Mouse (Mus musculus) myocyte (in vitro differentiated cells): ENCODE results near the gene Ssna1. TPM values are rescaled to one million over a fixed set of nuclear protein-coding genes. Genes with fewer than 3 reads are reported as not detected.
"Not testable (repeated sequence)": the region's sequence is repeated elsewhere in the genome, so short reads cannot be mapped to it uniquely, and the experiment has no call there.

Experiments
- H3K27me3 ChIP-seq: one replicate; pipeline ENCODE4 v1.6.1; 2011; ENCODE audit not compliant: control insufficient read depth, insufficient read depth, insufficient read length
- H3K36me3 ChIP-seq: one replicate; pipeline ENCODE4 v1.6.1; 2011; ENCODE audit not compliant: control insufficient read depth, insufficient read depth
- H3K4me2 ChIP-seq: one replicate; pipeline ENCODE4 v1.6.1; 2011; ENCODE audit warnings: low read depth, control low read depth
- H3K4me3 ChIP-seq: one replicate; pipeline ENCODE4 v1.5.1; 2011; ENCODE audit warnings: mild to moderate bottlenecking, control low read depth, moderate library complexity
- H3K79me2 ChIP-seq: one replicate; pipeline ENCODE4 v1.6.1; 2011; ENCODE audit not compliant: control insufficient read depth, insufficient read depth
- H3ac ChIP-seq: one replicate; pipeline ENCODE4 v1.6.1; 2011; ENCODE audit not compliant: control insufficient read depth, insufficient read length
- CEBPB ChIP-seq: IDR thresholded peaks from 2 replicates; pipeline ENCODE4 v1.6.1; 2011; ENCODE audit warnings: mild to moderate bottlenecking, moderate library complexity; ENCODE audit not compliant: poor library complexity, insufficient read depth, severe bottlenecking
- E2F4 ChIP-seq: IDR thresholded peaks from one replicate; pipeline ENCODE4 v1.6.1; 2011; ENCODE audit warnings: mild to moderate bottlenecking, control low read depth, moderate library complexity; ENCODE audit not compliant: insufficient read depth
- MAX ChIP-seq: IDR thresholded peaks from one replicate; pipeline ENCODE4 v1.6.1; 2011; ENCODE audit warnings: low read depth, mild to moderate bottlenecking, control low read depth
- MYOD1 ChIP-seq, 3 experiments: IDR thresholded peaks; one replicate each; pipeline ENCODE4 v1.6.1; 2011; ENCODE audit warnings: control low read depth in 2 of 3, low read depth in 2 of 3, mild to moderate bottlenecking in 2 of 3, moderate library complexity in 1 of 3; ENCODE audit not compliant: insufficient read length in 2 of 3, control insufficient read depth in 1 of 3
- MYOG ChIP-seq, 3 experiments: IDR thresholded peaks; one replicate each; pipeline ENCODE4 v1.6.1; 2011; ENCODE audit warnings: control low read depth in 2 of 3, low read depth in 2 of 3, mild to moderate bottlenecking in 2 of 3; ENCODE audit not compliant: insufficient read length in 2 of 3, control insufficient read depth in 1 of 3, insufficient read depth in 1 of 3
- POLR2A ChIP-seq: IDR thresholded peaks from one replicate; pipeline ENCODE4 v1.6.1; 2011; ENCODE audit warnings: low read depth, mild to moderate bottlenecking, control low read depth, moderate library complexity; ENCODE audit not compliant: insufficient read length
- POLR2AphosphoS2 ChIP-seq: IDR thresholded peaks from one replicate; pipeline ENCODE4 v1.6.1; 2011; ENCODE audit warnings: low read depth, control low read depth; ENCODE audit not compliant: insufficient read length
- REST ChIP-seq: IDR thresholded peaks from one replicate; pipeline ENCODE4 v1.6.1; 2011; ENCODE audit warnings: mild to moderate bottlenecking, control low read depth, moderate library complexity; ENCODE audit not compliant: insufficient read depth, insufficient read length
- SRF ChIP-seq: IDR thresholded peaks from one replicate; pipeline ENCODE4 v1.6.1; 2011; ENCODE audit warnings: low read depth; ENCODE audit not compliant: control insufficient read depth, insufficient read length
- TCF12 ChIP-seq: IDR thresholded peaks from one replicate; pipeline ENCODE4 v1.6.1; 2011; ENCODE audit warnings: mild to moderate bottlenecking, control low read depth; ENCODE audit not compliant: poor library complexity, insufficient read depth, severe bottlenecking
- TCF3 ChIP-seq: IDR thresholded peaks from one replicate; pipeline ENCODE4 v1.6.1; 2011; ENCODE audit warnings: low read depth, control low read depth; ENCODE audit not compliant: insufficient read length
- USF1 ChIP-seq: IDR thresholded peaks from one replicate; pipeline ENCODE4 v1.6.1; 2011; ENCODE audit warnings: low read depth, mild to moderate bottlenecking, control low read depth, moderate library complexity
- polyA plus RNA-seq: library from polyadenylated mRNA; unstranded; fragments of >200 nt; fragmentation: generic; extraction: Trizol; gene quantifications from one replicate; pipeline ENCODE4 v1.2.1, GENCODE M21; 2012; ENCODE audit warnings: missing spikeins

The Ssna1 gene
- polyA plus RNA-seq, 1 experiment, result 106 TPM

DNA sequence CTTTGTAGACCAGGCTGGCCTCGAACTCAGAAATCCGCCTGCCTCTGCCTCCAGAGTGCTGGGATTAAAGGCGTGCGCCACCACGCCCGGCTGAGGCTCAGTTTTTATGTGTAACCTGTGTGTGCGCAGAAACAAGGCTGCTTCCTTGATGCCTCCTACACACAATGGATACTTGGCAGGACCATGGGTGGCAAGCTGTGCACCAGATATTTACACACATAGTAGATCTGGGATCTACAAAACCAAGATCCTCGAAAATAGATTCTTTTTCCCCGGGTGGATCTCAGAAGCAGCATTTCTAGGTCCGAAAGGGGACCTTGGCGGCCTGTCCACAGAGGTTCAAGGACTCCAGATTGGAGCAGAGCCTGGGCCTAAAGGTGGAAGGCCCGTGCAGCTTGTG, 10.4 kb downstream of the Ssna1 start:
- TF ChIP-seq USF1, result no peak
- TF ChIP-seq POLR2AphosphoS2, result no peak
- no peak for TF ChIP-seq MYOG (IDR thresholded peaks at IDR 0.05; ENCODE audit: control insufficient read depth in 1 of 3, insufficient read depth in 1 of 3, insufficient read length in 2 of 3, low read depth in 2 of 3)
- no peak for TF ChIP-seq CEBPB
- no peak for TF ChIP-seq MAX
- no peak for TF ChIP-seq TCF3
- TF ChIP-seq REST, result no peak
- TF ChIP-seq E2F4, result no peak
- TF ChIP-seq TCF12, result no peak
- Histone ChIP-seq H3ac (no peak overlapping the region), H3K79me2 (no peaks in the 10 kb centered on the region), H3K27me3 (no peaks in the 10 kb centered on the region), H3K4me3 (peak overlapping the region; percentile 28), H3K36me3 (no peaks in the 10 kb centered on the region), H3K4me2 (peak overlapping the region; percentile 90)

DNA sequence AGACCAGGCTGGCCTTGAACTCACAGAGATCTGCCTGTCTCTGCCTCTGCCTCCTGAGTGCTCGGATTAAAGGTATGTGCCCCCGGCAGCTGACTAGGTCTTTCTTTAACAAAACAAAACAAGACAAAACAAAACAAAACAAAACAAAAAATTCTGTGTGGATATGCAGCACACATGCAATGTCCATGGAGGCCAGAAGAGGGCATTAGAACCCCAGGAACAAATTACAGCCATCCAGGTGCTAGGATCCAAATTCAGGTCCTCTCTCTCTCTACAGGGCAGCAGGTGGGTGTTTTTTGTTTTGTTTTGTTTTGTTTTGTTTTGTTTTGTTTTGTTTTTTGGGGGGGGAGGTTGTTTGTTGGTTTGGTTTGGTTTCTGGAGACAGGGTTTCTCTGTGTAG, 13.4 kb downstream of the Ssna1 start:
- Histone ChIP-seq H3ac (no peak overlapping the region), H3K79me2 (peaks cover 20% of the 10 kb centered on the region), H3K4me2 (no peak overlapping the region), H3K27me3 (no peaks in the 10 kb centered on the region), H3K4me3 (no peak overlapping the region), H3K36me3 (no peaks in the 10 kb centered on the region)
- no peak for TF ChIP-seq SRF
- TF ChIP-seq MYOG (IDR thresholded peaks at IDR 0.05; ENCODE audit: control insufficient read depth in 1 of 3, insufficient read depth in 1 of 3, insufficient read length in 2 of 3, low read depth in 2 of 3), result no peak
- TF ChIP-seq CEBPB, result no peak
- TF ChIP-seq REST, result no peak
- no peak for TF ChIP-seq MAX
- TF ChIP-seq TCF12, result no peak
- no peak for TF ChIP-seq POLR2AphosphoS2
- TF ChIP-seq MYOD1 (IDR thresholded peaks at IDR 0.05; ENCODE audit: control insufficient read depth in 1 of 3, insufficient read length in 2 of 3, low read depth in 2 of 3), result no peak
- no peak for TF ChIP-seq E2F4
- no peak for TF ChIP-seq TCF3

DNA sequence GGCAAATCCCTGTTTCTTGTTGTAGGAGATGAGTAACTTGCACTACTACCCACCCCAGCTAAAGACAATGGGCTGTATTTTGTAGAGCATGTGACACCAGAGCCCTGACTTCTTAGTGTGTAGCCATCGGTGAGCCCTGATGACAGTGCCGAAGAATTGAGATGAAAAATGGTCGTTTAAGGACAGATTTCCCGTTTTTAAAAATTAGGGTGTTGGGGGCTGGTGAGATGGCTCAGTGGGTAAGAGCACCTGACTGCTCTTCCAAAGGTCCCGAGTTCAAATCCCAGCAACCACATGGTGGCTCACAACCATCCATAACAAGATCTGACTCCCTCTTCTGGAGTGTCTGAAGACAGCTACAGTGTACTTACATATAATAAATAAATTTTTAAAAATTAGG, 15.0 kb downstream of the Ssna1 start:
- not testable (repeated sequence) for H3ac ChIP-seq, H3K27me3 ChIP-seq, H3K4me2 ChIP-seq, H3K36me3 ChIP-seq, H3K4me3 ChIP-seq
- H3K79me2 ChIP-seq, result peaks cover 20% of the 10 kb centered on the region

DNA sequence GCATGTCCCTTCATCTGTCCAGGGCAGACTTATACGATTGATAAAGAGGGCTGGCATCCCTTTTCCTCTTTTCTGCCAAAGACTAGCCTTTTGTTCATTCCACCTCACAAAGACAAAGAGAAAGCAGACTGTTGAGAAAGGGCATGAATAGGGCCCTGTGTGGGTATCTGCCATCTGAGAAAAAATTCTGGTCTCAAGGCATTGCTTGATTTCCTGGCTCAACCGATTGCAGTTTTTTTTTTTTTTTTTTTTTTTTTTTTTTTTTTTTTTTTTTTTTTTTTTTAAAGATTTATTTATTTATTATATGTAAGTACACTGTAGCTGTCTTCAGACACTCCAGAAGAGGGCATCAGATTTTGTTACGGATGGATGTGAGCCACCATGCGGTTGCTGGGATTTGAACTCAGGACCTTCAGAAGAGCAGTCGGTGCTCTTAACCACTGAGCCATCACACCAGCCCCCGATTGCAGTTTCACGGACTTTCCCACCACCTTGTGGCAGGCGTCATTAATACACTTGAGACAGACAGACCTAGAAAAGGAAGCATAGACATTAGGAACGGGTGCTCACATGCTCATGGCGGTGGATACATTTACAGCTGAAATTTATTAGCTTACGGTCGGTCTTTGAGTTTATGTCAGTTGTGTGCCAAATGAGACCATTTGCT, 15.7 kb downstream of the Ssna1 start:
- H3K36me3 ChIP-seq, H3K27me3 ChIP-seq: not testable (repeated sequence)
- Histone ChIP-seq H3ac (peak overlapping the region; percentile 73), H3K4me2 (peak overlapping the region; percentile 93), H3K4me3 (peak overlapping the region; percentile 96), H3K79me2 (peaks cover 20% of the 10 kb centered on the region)

DNA sequence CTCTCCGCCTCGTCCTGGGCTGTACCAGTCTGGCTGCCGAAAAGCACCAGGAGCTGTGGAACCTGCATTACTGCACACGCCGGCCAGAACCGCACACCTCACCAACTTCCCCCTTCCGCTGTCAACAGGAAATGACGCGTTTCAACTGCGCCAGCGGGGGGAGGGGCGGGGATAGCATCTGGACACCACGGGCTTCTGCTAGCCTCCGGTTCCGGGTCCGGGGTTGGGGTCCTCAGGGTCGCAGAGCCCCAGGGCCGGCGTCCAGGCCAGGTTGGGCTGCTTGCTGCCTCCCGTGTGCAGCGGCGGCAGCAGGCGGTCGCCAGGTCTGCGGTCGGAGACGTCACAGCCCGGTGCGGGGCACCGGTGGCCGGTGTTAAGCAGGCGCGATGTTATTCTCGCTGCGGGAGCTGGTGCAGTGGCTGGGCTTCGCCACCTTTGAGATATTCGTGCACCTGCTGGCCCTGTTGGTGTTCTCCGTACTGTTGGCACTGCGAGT, 16.9 kb downstream of the Ssna1 start, which contains the start of gene Tmem203:
Gene Tmem203 (plus strand): TSS at position 156 of the 496 bp plus-strand sequence.
- TF ChIP-seq MAX (no peak), CEBPB (no peak), SRF (peak; percentile 75), REST (no peak), MYOD1 (IDR thresholded peaks at IDR 0.05; ENCODE audit: control insufficient read depth in 1 of 3, insufficient read length in 2 of 3, low read depth in 2 of 3) (peak in 2 of 3 experiments; percentile 3 to 45), POLR2A (peak; percentile 71), MYOG (IDR thresholded peaks at IDR 0.05; ENCODE audit: control insufficient read depth in 1 of 3, insufficient read depth in 1 of 3, insufficient read length in 2 of 3, low read depth in 2 of 3) (peak in 1 of 3 experiments; percentile 47), POLR2AphosphoS2 (peak; percentile 72), TCF3 (no peak)

More for the DNA sequence above, 16.9 kb downstream of the Ssna1 start, which contains the start of gene Tmem203:
- H3ac ChIP-seq, result peak within 1 kb of the TSS; percentile 73
- peak within 1 kb of the TSS; percentile 95 for H3K4me2 ChIP-seq
- H3K79me2 ChIP-seq, result peaks cover 20% of the 10 kb centered on the region
- no peaks in the 10 kb centered on the region for H3K27me3 ChIP-seq
- H3K36me3 ChIP-seq, result peaks cover 6% of the 10 kb centered on the region
- peak within 1 kb of the TSS; percentile 96 for H3K4me3 ChIP-seq
